Mouse (Mus musculus): ENCODE results near the gene Myl6. TPM values are rescaled to one million over a fixed set of nuclear protein-coding genes. Genes with fewer than 3 reads are reported as not detected.

Gene Myl6
- polyA plus RNA-seq, 1 experiment from 2014 or later, result 818 TPM

GRCm38 (mm10) chr10:128441324-128442119 lies 52.4 kb downstream of the Myl6 start:
- DNase-seq (ENCODE audit: low spot score), result no peak
- Histone ChIP-seq H3K27ac (ENCODE audit: low read depth, low read length) (no peak overlapping the region), H3K9ac (ENCODE audit: low read length) (no peak overlapping the region), H3K27me3 (replicated peaks; ENCODE audit: control insufficient read depth, insufficient read depth, low read length) (no peaks in the 10 kb centered on the region), H3K4me3 (ENCODE audit: low read depth, low read length) (no peak overlapping the region), H3K4me2 (ENCODE audit: low read length) (no peak overlapping the region), H3K9me3 (replicated peaks; ENCODE audit: control insufficient read depth, low read length) (no peaks in the 10 kb centered on the region), H3K4me1 (ENCODE audit: control insufficient read depth, insufficient read depth, low read length) (no peaks in the 10 kb centered on the region), H3K36me3 (ENCODE audit: control insufficient read depth, insufficient read depth, low read length) (peaks cover 54% of the 10 kb centered on the region)
- WGBS, result 85% methylated on average over 10 of the region's 10 CpGs
- no peak for ATAC-seq

Small RNA genes lying within 50 kb of the gene (microRNA-seq; reads per million reads assigned to microRNA genes)
- gene Mir6916, result not detected
- gene Mir8105, result 0.40 reads per million

Other genes starting within 250 kb of the Myl6 start
- 0.30 TPM in 1 of 2 replicates, not detected in the other for gene Apon, start 240.0 kb downstream of the Myl6 start, polyA plus RNA-seq (2014; fragmentation: Nextera tagmentation; extraction: Ambion mirVana)
- gene Apof, start 225.5 kb downstream of the Myl6 start, polyA plus RNA-seq (2014; fragmentation: Nextera tagmentation; extraction: Ambion mirVana), result not detected in 2 replicates
- gene Stat2, start 223.6 kb downstream of the Myl6 start, polyA plus RNA-seq (2014; fragmentation: Nextera tagmentation; extraction: Ambion mirVana), result 11.6 and 17.4 TPM in 2 replicates
- gene Il23a, start 195.4 kb downstream of the Myl6 start, polyA plus RNA-seq (2014; fragmentation: Nextera tagmentation; extraction: Ambion mirVana), result not detected in 2 replicates
- 21.4 and 23.2 TPM in 2 replicates for gene Pan2, start 190.8 kb downstream of the Myl6 start, polyA plus RNA-seq (2014; fragmentation: Nextera tagmentation; extraction: Ambion mirVana)
- gene Cnpy2, start 171.7 kb downstream of the Myl6 start, polyA plus RNA-seq (2014; fragmentation: Nextera tagmentation; extraction: Ambion mirVana), result 231 and 256 TPM in 2 replicates
- gene Cs, start 156.4 kb downstream of the Myl6 start, polyA plus RNA-seq (2014; fragmentation: Nextera tagmentation; extraction: Ambion mirVana), result 234 and 243 TPM in 2 replicates
- 22.8 and 26.9 TPM in 2 replicates for gene Coq10a, start 125.1 kb downstream of the Myl6 start, polyA plus RNA-seq (2014; fragmentation: Nextera tagmentation; extraction: Ambion mirVana)
- gene Ankrd52, start 117.0 kb downstream of the Myl6 start, polyA plus RNA-seq (2014; fragmentation: Nextera tagmentation; extraction: Ambion mirVana), result 6.8 and 10.3 TPM in 2 replicates
- not detected in 2 replicates for gene Slc39a5, start 92.9 kb downstream of the Myl6 start, polyA plus RNA-seq (2014; fragmentation: Nextera tagmentation; extraction: Ambion mirVana)
- gene Nabp2, start 82.7 kb downstream of the Myl6 start, polyA plus RNA-seq (2014; fragmentation: Nextera tagmentation; extraction: Ambion mirVana), result 147 and 180 TPM in 2 replicates
- gene Rnf41, start 82.5 kb downstream of the Myl6 start, polyA plus RNA-seq (2014; fragmentation: Nextera tagmentation; extraction: Ambion mirVana), result 94.2 and 107 TPM in 2 replicates
- gene Smarcc2, start 34.9 kb downstream of the Myl6 start, polyA plus RNA-seq (2014; fragmentation: Nextera tagmentation; extraction: Ambion mirVana), result 178 and 201 TPM in 2 replicates
- 4.6 and 5.8 TPM in 2 replicates for gene Myl6b, start 4.5 kb upstream of the Myl6 start, polyA plus RNA-seq (2014; fragmentation: Nextera tagmentation; extraction: Ambion mirVana)
- gene Esyt1, start 31.7 kb upstream of the Myl6 start, polyA plus RNA-seq (2014; fragmentation: Nextera tagmentation; extraction: Ambion mirVana), result 4.7 and 6.3 TPM in 2 replicates
- gene Zc3h10, start 53.6 kb upstream of the Myl6 start, polyA plus RNA-seq (2014; fragmentation: Nextera tagmentation; extraction: Ambion mirVana), result 16.2 and 18.2 TPM in 2 replicates
- gene Rpl41, start 55.2 kb upstream of the Myl6 start, polyA plus RNA-seq (2014; fragmentation: Nextera tagmentation; extraction: Ambion mirVana), result 2,276 and 3,259 TPM in 2 replicates
- gene Pa2g4, start 71.8 kb upstream of the Myl6 start, polyA plus RNA-seq (2014; fragmentation: Nextera tagmentation; extraction: Ambion mirVana), result 177 and 187 TPM in 2 replicates
- 0.17 and 0.40 TPM in 2 replicates for gene Erbb3, start 95.5 kb upstream of the Myl6 start, polyA plus RNA-seq (2014; fragmentation: Nextera tagmentation; extraction: Ambion mirVana)
- gene Rps26, start 132.6 kb upstream of the Myl6 start, polyA plus RNA-seq (2014; fragmentation: Nextera tagmentation; extraction: Ambion mirVana), result 522 and 721 TPM in 2 replicates
- gene Ikzf4, start 151.8 kb upstream of the Myl6 start, polyA plus RNA-seq (2014; fragmentation: Nextera tagmentation; extraction: Ambion mirVana), result 6.5 and 9.2 TPM in 2 replicates
- 9.1 and 9.8 TPM in 2 replicates for gene Suox, start 179.9 kb upstream of the Myl6 start, polyA plus RNA-seq (2014; fragmentation: Nextera tagmentation; extraction: Ambion mirVana)
- gene Rab5b, start 202.1 kb upstream of the Myl6 start, polyA plus RNA-seq (2014; fragmentation: Nextera tagmentation; extraction: Ambion mirVana), result 89.4 and 98.8 TPM in 2 replicates
- 0.27 and 0.83 TPM in 2 replicates for gene Pmel, start 210.1 kb upstream of the Myl6 start, polyA plus RNA-seq (2014; fragmentation: Nextera tagmentation; extraction: Ambion mirVana)
- gene Cdk2, start 210.9 kb upstream of the Myl6 start, polyA plus RNA-seq (2014; fragmentation: Nextera tagmentation; extraction: Ambion mirVana), result 41.0 and 43.8 TPM in 2 replicates